In the genomic region with DNA sequence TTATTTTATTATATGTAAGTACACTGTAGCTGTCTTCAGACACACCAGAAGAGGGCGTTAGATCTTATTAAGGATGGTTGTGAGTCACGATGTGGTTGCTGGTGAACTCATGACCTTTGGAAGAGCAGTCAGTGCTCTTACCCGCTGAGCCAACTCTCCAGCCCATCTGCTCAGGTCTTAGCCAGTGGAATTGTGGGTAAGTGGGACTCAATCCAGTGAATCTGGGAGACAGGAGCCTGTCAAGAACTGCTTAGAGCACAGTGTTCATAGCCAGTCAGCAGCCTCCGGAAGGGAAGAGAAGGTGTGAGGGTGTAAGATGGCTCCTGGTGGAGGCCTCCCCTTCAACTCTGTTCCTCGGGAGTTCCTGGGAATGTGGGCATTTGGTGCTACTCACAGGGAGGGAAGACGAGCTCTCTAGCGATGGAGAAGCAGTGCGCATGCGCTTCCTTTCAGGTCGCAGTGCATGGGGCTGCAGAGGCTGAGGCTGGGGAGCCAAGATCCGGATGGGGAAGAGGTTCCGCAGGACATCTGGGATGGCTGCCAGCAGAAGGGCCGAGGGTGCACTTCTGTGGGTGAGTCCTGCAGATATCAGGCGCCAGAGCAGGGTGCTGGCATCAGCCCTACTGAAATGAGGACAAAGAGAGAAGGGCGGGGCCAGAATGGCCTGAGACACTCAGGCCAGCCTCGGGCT, we compare ENCODE assay signal across 10 mouse cellular contexts. TPM values are rescaled to one million over a fixed set of nuclear protein-coding genes. Genes with fewer than 3 reads are reported as not detected.
DNase-seq lines count a peak whose midpoint lies in the region; ATAC-seq lines count a peak whose summit lies in the region.
"Had no signal": no experiment of that assay in that cellular context is flagged by ENCODE, and none has a peak within 500 bp of the region (broad histone marks: within the 10 kb centered on the region; RNA-seq: fewer than 3 reads in every experiment).

No protein-coding gene starts in this region.

- 0 out of 2 replicates have a peak, but pooled peaks cover 15% of the 10 kb centered on the region for H3K4me1 ChIP-seq in heart, embryonic 10.5 days
- peaks cover 3 to 5% of the 10 kb centered on the region in 2 experiments; a peak in 3 of 4 replicates for H3K4me1 ChIP-seq in heart, embryonic 14.5 days (ENCODE audit: control insufficient read depth in 2 of 2, insufficient read depth in 2 of 2, low read length in 2 of 2)
- H3K4me1 ChIP-seq: limb, embryonic 12.5 days had no signal

- no peak overlapping the region for H3K4me3 ChIP-seq in heart, embryonic 10.5 days
- H3K4me3 ChIP-seq in heart, embryonic 14.5 days (ENCODE audit: control insufficient read depth in 1 of 2, insufficient read depth in 1 of 2, low read depth in 1 of 2, low read length in 2 of 2): no peak overlapping the region
- H3K4me3 ChIP-seq: limb, embryonic 12.5 days had no signal

- no peak overlapping the region for H3K27ac ChIP-seq in heart, embryonic 10.5 days
- H3K27ac ChIP-seq in heart, embryonic 14.5 days (replicated peaks in 1 of 2; ENCODE audit: control insufficient read depth in 1 of 2, insufficient read depth in 1 of 2, low read depth in 2 of 2, low read length in 2 of 2): no peak overlapping the region
- H3K27ac ChIP-seq: limb, embryonic 12.5 days had no signal

- ATAC-seq in heart, embryonic 14.5 days (ENCODE audit: insufficient number of reproducible peaks, insufficient read depth, low FRiP score, low read depth): peak; percentile 27; the same call in 1 of the 2 replicates
- ATAC-seq in megakaryocyte-erythroid progenitor cell, adult 5-6 weeks (replicated peaks; ENCODE audit: low FRiP score, low TSS enrichment, poor library complexity, severe bottlenecking): peak; percentile 71

- H3K36me3 ChIP-seq in heart, embryonic 10.5 days: no peaks in the 10 kb centered on the region
- no peaks in the 10 kb centered on the region for H3K36me3 ChIP-seq in heart, embryonic 14.5 days (ENCODE audit: control insufficient read depth, insufficient read depth, low read length)
- H3K36me3 ChIP-seq: limb, embryonic 12.5 days had no signal

- peak overlapping the region; percentile 30 for H3K4me2 ChIP-seq in heart, embryonic 14.5 days (ENCODE audit: low read length)
- H3K4me2 ChIP-seq: limb, embryonic 12.5 days had no signal

- WGBS in heart, embryonic 10.5 days: 48% methylated on average over 16 of the region's 16 CpGs
- WGBS in heart, embryonic 14.5 days: 30% methylated on average over 16 of the region's 16 CpGs

- peak; percentile 99 for DNase-seq in heart, adult 11 months
- no peak for DNase-seq in heart, embryonic 10.5 days (ENCODE audit: low spot score)
- peak; percentile 49 for DNase-seq in urinary bladder, postnatal 14 days (ENCODE audit: low spot score)
- DNase-seq in urinary bladder, adult 2 months (ENCODE audit: low spot score): no peak
- DNase-seq in thymus, postnatal 36 days: no peak
- no peak for DNase-seq in spleen, postnatal 14 days (ENCODE audit: low spot score in 2 of 2)

- no peaks in the 10 kb centered on the region for H3K9me3 ChIP-seq in heart, embryonic 10.5 days
- H3K9me3 ChIP-seq in heart, embryonic 14.5 days (ENCODE audit: control insufficient read depth, low read length): no peaks in the 10 kb centered on the region

- H3K9ac ChIP-seq in heart, embryonic 14.5 days (ENCODE audit: low read length): no peak overlapping the region
- H3K9ac ChIP-seq: limb, embryonic 12.5 days had no signal

- H3K27me3 ChIP-seq in heart, embryonic 10.5 days (ENCODE audit: insufficient read depth, poor library complexity, severe bottlenecking): peaks cover 15% of the 10 kb centered on the region; the same call in 1 of the 2 replicates
- peaks cover 3% of the 10 kb centered on the region; the same call in 1 of the 2 replicates for H3K27me3 ChIP-seq in heart, embryonic 14.5 days (ENCODE audit: control insufficient read depth, insufficient read depth, low read length)

RNA-seq across cellular contexts. Expression of a gene that starts 8.3 kb away (rescaled TPM):
- polyA plus RNA-seq in heart, embryonic 10.5 days (2016; fragmentation: Nextera tagmentation; extraction: Ambion mirVana): not detected in 2 replicates
- 0.06 TPM in 1 of 2 replicates, not detected in the other for polyA plus RNA-seq in urinary bladder, adult 2 months (2012; rRNA removed)
- not detected in 2 replicates for polyA plus RNA-seq in heart, embryonic 14.5 days (2014; fragmentation: Nextera tagmentation; extraction: Ambion mirVana)
- not detected in 2 replicates for total RNA-seq in megakaryocyte-erythroid progenitor cell, adult 5-6 weeks (2014; fragmentation: Nextera tagmentation)
- not detected in 2 replicates for total RNA-seq in megakaryocyte-erythroid progenitor cell, adult 5-6 weeks (2017)
- polyA plus RNA-seq: embryonic facial prominence, embryonic 14.5 days; limb, embryonic 12.5 days had no signal

RNA-seq across cellular contexts. Expression of a gene that starts 25.7 kb away (rescaled TPM):
- 0.86 and 1.8 TPM in 2 replicates for polyA plus RNA-seq in heart, embryonic 10.5 days (2016; fragmentation: Nextera tagmentation; extraction: Ambion mirVana)
- polyA plus RNA-seq in urinary bladder, adult 2 months (2012; rRNA removed): 2.0 and 2.4 TPM in 2 replicates
- 0.18 and 0.23 TPM in 2 replicates for polyA plus RNA-seq in heart, embryonic 14.5 days (2014; fragmentation: Nextera tagmentation; extraction: Ambion mirVana)
- not detected in 2 replicates for total RNA-seq in megakaryocyte-erythroid progenitor cell, adult 5-6 weeks (2014; fragmentation: Nextera tagmentation)
- total RNA-seq in megakaryocyte-erythroid progenitor cell, adult 5-6 weeks (2017): not detected in 2 replicates

RNA-seq across cellular contexts. Expression of a gene that starts 36.4 kb away (rescaled TPM):
- 0.51 and 0.68 TPM in 2 replicates for polyA plus RNA-seq in heart, embryonic 10.5 days (2016; fragmentation: Nextera tagmentation; extraction: Ambion mirVana)
- 10.0 and 23.6 TPM in 2 replicates for polyA plus RNA-seq in urinary bladder, adult 2 months (2012; rRNA removed)
- 0.50 and 0.61 TPM in 2 replicates for polyA plus RNA-seq in heart, embryonic 14.5 days (2014; fragmentation: Nextera tagmentation; extraction: Ambion mirVana)
- total RNA-seq in megakaryocyte-erythroid progenitor cell, adult 5-6 weeks (2014; fragmentation: Nextera tagmentation): not detected in 2 replicates
- not detected in 2 replicates for total RNA-seq in megakaryocyte-erythroid progenitor cell, adult 5-6 weeks (2017)

Comparison
In these comparisons a context has a peak if more than half of its experiments do, and no peak if none do; other contexts are left out.
1. DNase-seq: peak in heart, adult 11 months (single experiment) and urinary bladder, postnatal 14 days (single experiment); none in heart, embryonic 10.5 days (single experiment), urinary bladder, adult 2 months (single experiment), thymus, postnatal 36 days (0 of 2) and spleen, postnatal 14 days (0 of 2).